Mouse (Mus musculus): ENCODE data around the gene Serpinc1. TPM values are rescaled to one million over a fixed set of nuclear protein-coding genes. Genes with fewer than 3 reads are reported as not detected.
"Not testable (repeated sequence)": the region's sequence is repeated elsewhere in the genome, so short reads cannot be mapped to it uniquely, and the experiment has no call there.

Gene Serpinc1
- polyA plus RNA-seq, 1 experiment from 2014 or later: 2.3 TPM

DNA sequence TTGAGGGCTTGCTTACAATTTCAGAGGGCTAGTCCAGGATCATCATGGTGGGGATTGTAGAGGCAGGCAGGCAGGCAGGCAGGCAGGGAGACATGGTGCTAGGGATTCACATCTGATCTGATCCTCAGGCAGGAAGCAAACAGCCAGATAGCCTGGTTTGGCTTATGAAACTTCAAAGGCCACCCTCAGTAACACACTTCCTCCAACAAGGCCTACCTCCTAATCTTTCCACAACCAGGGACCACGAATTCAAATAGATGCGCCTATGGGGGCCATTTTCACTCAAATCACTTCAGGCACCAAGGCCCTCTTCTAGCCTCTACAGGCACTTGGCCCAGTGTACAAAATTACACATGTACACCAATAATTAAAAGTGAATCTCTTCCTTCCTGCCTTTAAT lies 48.8 kb downstream of the Serpinc1 start:
- Histone ChIP-seq H3K4me1 (peaks cover 3% of the 10 kb centered on the region; the same call in 1 of the 2 replicates), H3K36me3 (peaks cover 33% of the 10 kb centered on the region), H3K27me3 (no peaks in the 10 kb centered on the region), H3K9ac (no peak overlapping the region), H3K4me2 (no peak overlapping the region), H3K9me3 (no peaks in the 10 kb centered on the region), H3K27ac (no peak overlapping the region), H3K4me3 (no peak overlapping the region)
- ATAC-seq (ENCODE audit: borderline replicate concordance, extremely low read depth, low FRiP score, low TSS enrichment): no peak
- 64% methylated on average over 2 of the region's 2 CpGs for WGBS

GRCm38 (mm10) chr1:161028427-161028826 lies 50.0 kb downstream of the Serpinc1 start:
- WGBS: 88% methylated on average over 1 of the region's 1 CpGs
- not testable (repeated sequence) for H3K27me3 ChIP-seq; H3K4me3 ChIP-seq; H3K9ac ChIP-seq; H3K27ac ChIP-seq; ATAC-seq (ENCODE audit: borderline replicate concordance, extremely low read depth, low FRiP score, low TSS enrichment); H3K4me2 ChIP-seq; H3K4me1 ChIP-seq; H3K9me3 ChIP-seq
- H3K36me3 ChIP-seq: peaks cover 33% of the 10 kb centered on the region

DNA sequence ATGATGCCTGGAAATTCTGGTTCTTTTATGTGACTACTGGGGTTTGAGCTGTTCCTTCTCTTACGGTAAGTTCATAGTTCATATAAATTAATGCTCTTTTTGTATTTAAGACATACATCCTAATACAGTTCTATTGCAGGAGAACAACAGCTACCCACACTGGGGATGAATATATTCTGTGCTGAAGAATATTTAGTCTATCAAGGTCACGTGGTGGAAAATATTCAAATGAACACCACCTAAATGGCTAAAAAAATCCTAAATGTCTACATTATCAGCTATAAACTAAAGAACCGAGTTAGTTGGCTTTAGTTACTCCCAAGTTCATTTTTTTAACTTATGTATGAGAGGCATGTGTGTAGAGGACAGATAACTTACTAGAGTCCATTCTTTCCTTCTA lies 51.7 kb downstream of the Serpinc1 start:
- H3K27me3 ChIP-seq: no peaks in the 10 kb centered on the region
- no peak overlapping the region for H3K4me2 ChIP-seq
- peaks cover 15% of the 10 kb centered on the region for H3K4me1 ChIP-seq
- ATAC-seq (ENCODE audit: borderline replicate concordance, extremely low read depth, low FRiP score, low TSS enrichment): no peak
- WGBS: 93% methylated on average over 3 of the region's 3 CpGs
- no peak overlapping the region for H3K4me3 ChIP-seq
- no peak overlapping the region for H3K9ac ChIP-seq
- H3K36me3 ChIP-seq: peaks cover 27% of the 10 kb centered on the region
- no peak overlapping the region for H3K27ac ChIP-seq
- no peaks in the 10 kb centered on the region for H3K9me3 ChIP-seq

DNA sequence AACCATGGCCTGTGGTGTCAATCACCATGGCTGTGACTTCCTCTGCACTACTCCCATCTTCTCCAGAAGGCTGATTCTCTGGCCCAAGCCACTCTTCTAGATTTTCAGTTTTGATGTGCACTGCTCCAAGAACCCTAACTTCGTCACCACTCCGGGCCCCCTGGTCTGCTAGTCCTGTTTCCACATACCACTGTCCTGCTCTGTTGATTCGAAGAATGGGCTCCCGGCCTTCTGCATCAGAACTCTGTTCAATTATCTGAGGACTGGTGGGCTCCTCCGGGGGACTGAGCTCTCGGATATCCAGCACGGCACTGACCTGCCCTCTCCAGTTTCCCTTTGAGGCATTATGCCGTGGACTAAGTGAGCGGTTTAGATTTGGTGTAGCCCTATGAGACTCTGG lies 53.5 kb downstream of the Serpinc1 start:
- Histone ChIP-seq H3K4me2 (no peak overlapping the region), H3K27ac (no peak overlapping the region), H3K36me3 (peaks cover 31% of the 10 kb centered on the region), H3K9me3 (no peaks in the 10 kb centered on the region), H3K4me1 (peaks cover 12% of the 10 kb centered on the region; the same call in 1 of the 2 replicates), H3K4me3 (no peak overlapping the region), H3K27me3 (no peaks in the 10 kb centered on the region), H3K9ac (no peak overlapping the region)
- ATAC-seq (ENCODE audit: borderline replicate concordance, extremely low read depth, low FRiP score, low TSS enrichment): no peak
- whole genome bisulfite sequencing: 89% methylated on average over 9 of the region's 9 CpGs

- H3K9ac ChIP-seq: no peak overlapping the region
- H3K27ac ChIP-seq: no peak overlapping the region
- peaks cover 14% of the 10 kb centered on the region; the same call in 1 of the 2 replicates for H3K4me1 ChIP-seq
- H3K4me2 ChIP-seq: no peak overlapping the region
- no peak overlapping the region for H3K4me3 ChIP-seq
- H3K9me3 ChIP-seq: no peaks in the 10 kb centered on the region
- H3K36me3 ChIP-seq: peaks cover 27% of the 10 kb centered on the region
- no peaks in the 10 kb centered on the region for H3K27me3 ChIP-seq
- 91% methylated on average over 7 of the region's 7 CpGs for WGBS
- no peak for ATAC-seq (ENCODE audit: borderline replicate concordance, extremely low read depth, low FRiP score, low TSS enrichment)
Measured at GRCm38 (mm10) chr1:161032345-161032744, 54.0 kb downstream of the Serpinc1 start.

GRCm38 (mm10) chr1:161033856-161034434 lies 55.6 kb downstream of the Serpinc1 start:
- H3K36me3 ChIP-seq: peaks cover 42% of the 10 kb centered on the region
- under 1% methylated on average over 21 of the region's 21 CpGs for WGBS
- H3K9ac ChIP-seq: peak overlapping the region; percentile 90
- H3K4me1 ChIP-seq: peaks cover 17% of the 10 kb centered on the region; the same call in 1 of the 2 replicates
- peak overlapping the region; percentile 64 for H3K4me3 ChIP-seq
- H3K4me2 ChIP-seq: peak overlapping the region; percentile 66
- H3K27me3 ChIP-seq: no peaks in the 10 kb centered on the region
- peak overlapping the region; percentile 98 for H3K27ac ChIP-seq
- no peaks in the 10 kb centered on the region for H3K9me3 ChIP-seq
- no peak; the same call in 1 of the 2 replicates for ATAC-seq (ENCODE audit: borderline replicate concordance, extremely low read depth, low FRiP score, low TSS enrichment)

GRCm38 (mm10) chr1:161034435-161035280 lies 56.3 kb downstream of the Serpinc1 start, which contains the start of gene Zbtb37:
Zbtb37 (minus strand) TSS chr1:161034849.
- peak within 1 kb of the TSS; percentile 67 for H3K4me2 ChIP-seq
- peaks cover 42% of the 10 kb centered on the region for H3K36me3 ChIP-seq
- H3K4me3 ChIP-seq: peak within 1 kb of the TSS; percentile 64
- under 1% methylated on average over 74 of the region's 76 CpGs for WGBS
- H3K4me1 ChIP-seq: peaks cover 17% of the 10 kb centered on the region; the same call in 1 of the 2 replicates
- no peaks in the 10 kb centered on the region for H3K27me3 ChIP-seq
- ATAC-seq (ENCODE audit: borderline replicate concordance, extremely low read depth, low FRiP score, low TSS enrichment): peak; percentile 93
- H3K9me3 ChIP-seq: no peaks in the 10 kb centered on the region
- peak within 1 kb of the TSS; percentile 90 for H3K9ac ChIP-seq
- H3K27ac ChIP-seq: peak within 1 kb of the TSS; percentile 98

- peaks cover 17% of the 10 kb centered on the region; the same call in 1 of the 2 replicates for H3K4me1 ChIP-seq
Measured at GRCm38 (mm10) chr1:161035281-161035785, 56.9 kb downstream of the Serpinc1 start.

GRCm38 (mm10) chr1:161035786-161036404 lies 57.5 kb downstream of the Serpinc1 start:
- Histone ChIP-seq H3K9ac (peak overlapping the region; percentile 90), H3K27me3 (no peaks in the 10 kb centered on the region), H3K4me1 (peaks cover 17% of the 10 kb centered on the region; the same call in 1 of the 2 replicates), H3K4me2 (peak overlapping the region; percentile 67), H3K27ac (peak overlapping the region; percentile 82), H3K36me3 (peaks cover 34% of the 10 kb centered on the region), H3K9me3 (no peaks in the 10 kb centered on the region), H3K4me3 (peak overlapping the region; percentile 64)
- 0% methylated on average over 6 of the region's 6 CpGs for WGBS
- ATAC-seq (ENCODE audit: borderline replicate concordance, extremely low read depth, low FRiP score, low TSS enrichment): no peak

More at GRCm38 (mm10) chr1:161035281-161035785, 56.9 kb downstream of the Serpinc1 start:
- peak; percentile 4; the same call in 1 of the 2 replicates for ATAC-seq (ENCODE audit: borderline replicate concordance, extremely low read depth, low FRiP score, low TSS enrichment)
- Histone ChIP-seq H3K36me3 (peaks cover 37% of the 10 kb centered on the region), H3K9me3 (no peaks in the 10 kb centered on the region), H3K9ac (peak overlapping the region; percentile 90), H3K27me3 (no peaks in the 10 kb centered on the region), H3K4me3 (peak overlapping the region; percentile 64), H3K27ac (peak overlapping the region; percentile 82), H3K4me2 (peak overlapping the region; percentile 67)
- 0% methylated on average over 14 of the region's 14 CpGs for WGBS

DNA sequence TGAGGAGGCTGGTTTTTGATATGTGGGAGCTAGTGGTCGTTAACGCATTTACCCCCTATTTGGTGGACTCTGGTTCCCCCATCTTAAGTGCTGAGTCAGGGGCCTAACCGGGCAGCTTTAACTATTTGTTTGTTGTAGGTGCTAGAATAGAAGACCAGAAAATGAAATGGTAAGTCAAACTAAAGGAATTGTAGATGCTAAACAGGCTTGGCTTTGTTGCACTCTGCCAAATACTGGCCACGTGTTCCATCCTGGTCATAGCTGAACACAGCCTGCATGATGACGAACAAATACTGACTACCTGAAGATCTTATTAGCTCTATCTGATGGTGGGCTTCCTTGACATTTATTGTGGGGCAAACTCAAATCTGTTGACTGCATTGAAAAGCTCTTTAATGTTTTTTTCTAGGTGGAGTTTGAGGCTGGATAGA lies 58.0 kb downstream of the Serpinc1 start:
- peaks cover 17% of the 10 kb centered on the region; the same call in 1 of the 2 replicates for H3K4me1 ChIP-seq
- H3K4me3 ChIP-seq: peak overlapping the region; percentile 64
- H3K4me2 ChIP-seq: peak overlapping the region; percentile 67
- H3K36me3 ChIP-seq: peaks cover 31% of the 10 kb centered on the region
- ATAC-seq (ENCODE audit: borderline replicate concordance, extremely low read depth, low FRiP score, low TSS enrichment): no peak
- WGBS: under 1% methylated on average over 5 of the region's 5 CpGs
- no peaks in the 10 kb centered on the region for H3K27me3 ChIP-seq
- peak overlapping the region; percentile 90 for H3K9ac ChIP-seq
- no peaks in the 10 kb centered on the region for H3K9me3 ChIP-seq
- peak overlapping the region; percentile 82 for H3K27ac ChIP-seq

- H3K4me3 ChIP-seq: peak overlapping the region; percentile 64
- peak overlapping the region; percentile 90 for H3K9ac ChIP-seq
- WGBS: 0% methylated on average over 1 of the region's 1 CpGs
- peaks cover 17% of the 10 kb centered on the region; the same call in 1 of the 2 replicates for H3K4me1 ChIP-seq
- H3K27me3 ChIP-seq: no peaks in the 10 kb centered on the region
- H3K36me3 ChIP-seq: peaks cover 25% of the 10 kb centered on the region
- H3K4me2 ChIP-seq: peak overlapping the region; percentile 67
- no peak for ATAC-seq (ENCODE audit: borderline replicate concordance, extremely low read depth, low FRiP score, low TSS enrichment)
- no peaks in the 10 kb centered on the region for H3K9me3 ChIP-seq
- peak overlapping the region; percentile 82; the same call in 1 of the 2 replicates for H3K27ac ChIP-seq
Measured at GRCm38 (mm10) chr1:161037026-161037425, 58.6 kb downstream of the Serpinc1 start.

Measured in lung, embryonic 15.5 days (tissue).